Mouse (Mus musculus): ENCODE data around the gene Tab1. TPM values are rescaled to one million over a fixed set of nuclear protein-coding genes. Genes with fewer than 3 reads are reported as not detected.

The Tab1 gene
- total and polyA plus RNA-seq, 3 experiments, result 11.6 to 17.7 (median 12.0) TPM

DNA sequence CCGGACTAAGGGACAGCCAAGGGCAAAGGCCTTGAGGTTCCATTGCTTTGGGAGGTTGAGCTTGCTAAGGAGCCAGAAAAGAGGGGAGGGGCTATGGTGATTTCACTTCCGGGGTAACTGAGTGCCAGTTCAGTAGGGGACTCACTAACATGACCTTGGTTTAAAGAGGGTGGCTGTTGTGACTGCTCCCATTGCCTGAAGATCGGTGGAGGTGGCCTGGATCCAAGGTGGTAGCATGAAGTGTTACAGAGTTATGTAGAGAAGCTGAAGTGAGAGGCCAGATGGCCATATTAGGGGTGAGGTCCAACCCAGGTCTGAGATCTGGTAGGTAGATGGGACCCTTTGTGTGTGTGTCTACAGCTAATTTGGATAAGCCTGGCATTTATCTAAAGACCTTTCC lies 33.5 kb upstream of the Tab1 start:
- TF ChIP-seq JUN (IDR thresholded peaks at IDR 0.05; ENCODE audit: insufficient read depth, low read depth, low read length) (no peak), NELFE (IDR thresholded peaks at IDR 0.05; ENCODE audit: low read depth, low read length) (no peak), ZNF384 (IDR thresholded peaks at IDR 0.05; ENCODE audit: low read depth, low read length) (no peak), POLR2A (IDR thresholded peaks at IDR 0.05; ENCODE audit: low read depth, low read length) (no peak), UBTF (IDR thresholded peaks at IDR 0.05; ENCODE audit: low read depth, low read length) (no peak), MEF2A (IDR thresholded peaks at IDR 0.05; ENCODE audit: borderline replicate concordance, low read depth, low read length) (no peak), EP300 (IDR thresholded peaks at IDR 0.05; ENCODE audit: low read length) (no peak), ZC3H11A (IDR thresholded peaks at IDR 0.05; ENCODE audit: low read depth, low read length) (no peak), USF1 (IDR thresholded peaks at IDR 0.05; ENCODE audit: low read depth, low read length) (no peak), ZMIZ1 (IDR thresholded peaks at IDR 0.05; ENCODE audit: low read depth, low read length) (no peak), IRF4 (IDR thresholded peaks at IDR 0.05; ENCODE audit: low read depth, low read length) (no peak), SIN3A (IDR thresholded peaks at IDR 0.05; ENCODE audit: low read length) (no peak), TCF12 (IDR thresholded peaks at IDR 0.05; ENCODE audit: low read depth, low read length) (no peak), MXI1 (IDR thresholded peaks at IDR 0.05; ENCODE audit: low read depth, low read length) (no peak), USF2 (conservative IDR thresholded peaks at IDR 0.05; ENCODE audit: low read depth, low read length) (no peak), MAX (IDR thresholded peaks at IDR 0.05; ENCODE audit: low read length) (no peak)
- peaks cover 8 to 39% of the 10 kb centered on the region in 2 experiments; a peak in 2 of 4 replicates for H3K4me1 ChIP-seq (ENCODE audit: control insufficient read depth in 1 of 2, insufficient read depth in 2 of 2)
- no peaks in the 10 kb centered on the region for H3K9me3 ChIP-seq (replicated peaks; ENCODE audit: low read length)
- no peak overlapping the region for H3K4me2 ChIP-seq (ENCODE audit: insufficient read depth, low read depth, poor library complexity, severe bottlenecking)
- dilution Hi-C loops (cut with MboI; ENCODE audit: extremely low pct_ligation_motif_present, extremely low pct_unique_long_range_greater_than_20kb, low sequenced_read_pairs), result no loop called here
- no peaks in the 10 kb centered on the region for H3K27me3 ChIP-seq (replicated peaks)
- no peak for DNase-seq (ENCODE audit: extremely low read depth)
- H3K9ac ChIP-seq (ENCODE audit: insufficient read depth, low read depth), result no peak overlapping the region
- H3K4me3 ChIP-seq (replicated peaks in 1 of 3; ENCODE audit: low read depth in 2 of 3, low read length in 2 of 3, poor library complexity in 1 of 3), result no peak overlapping the region
- no peaks in the 10 kb centered on the region for H3K36me3 ChIP-seq (replicated peaks in 1 of 2; ENCODE audit: control insufficient read depth in 1 of 2, insufficient read depth in 1 of 2, low read length in 1 of 2)
- no peaks in the 10 kb centered on the region for H3K79me2 ChIP-seq (replicated peaks; ENCODE audit: control insufficient read depth, extremely low read depth, insufficient read depth, poor library complexity, severe bottlenecking)
- in situ Hi-C loops (cut with MboI; ENCODE audit: low pct_ligation_motif_present, low pct_unique_long_range_greater_than_20kb, low sequenced_read_pairs), result loop anchor here (10.0 kb wide), 2 partner anchors 125 to 355 kb away; partner anchors contain the start of gene Sun2
- H3K27ac ChIP-seq (ENCODE audit: insufficient read depth, low read depth), result no peak overlapping the region

DNA sequence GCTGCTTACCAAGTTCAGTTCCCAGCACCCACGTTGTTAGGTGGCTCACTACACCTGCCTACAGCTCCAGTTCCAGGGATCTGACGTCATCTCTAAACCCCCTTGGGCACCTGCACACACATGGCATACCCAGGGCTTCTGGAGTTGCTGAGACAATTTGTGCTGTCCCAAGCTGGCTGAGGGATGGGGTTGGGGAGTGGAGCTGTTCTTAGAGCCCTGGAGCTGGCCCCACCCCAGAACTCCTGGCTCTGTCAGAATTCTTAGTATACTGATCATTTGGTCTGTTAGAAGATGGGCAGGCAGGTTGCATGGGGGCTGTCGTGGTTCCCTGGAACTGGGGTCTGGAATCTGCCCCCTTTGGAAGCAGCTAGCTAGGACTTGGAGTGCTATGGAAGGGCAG lies 32.7 kb upstream of the Tab1 start:
- DNase-seq (ENCODE audit: extremely low read depth), result no peak
- Histone ChIP-seq H3K27ac (ENCODE audit: insufficient read depth, low read depth) (no peak overlapping the region), H3K9me3 (replicated peaks; ENCODE audit: low read length) (no peaks in the 10 kb centered on the region), H3K9ac (ENCODE audit: insufficient read depth, low read depth) (no peak overlapping the region), H3K27me3 (replicated peaks) (no peaks in the 10 kb centered on the region), H3K79me2 (replicated peaks; ENCODE audit: control insufficient read depth, extremely low read depth, insufficient read depth, poor library complexity, severe bottlenecking) (no peaks in the 10 kb centered on the region), H3K4me1 (ENCODE audit: control insufficient read depth in 1 of 2, insufficient read depth in 2 of 2) (peaks cover 8 to 41% of the 10 kb centered on the region in 2 experiments; a peak in 2 of 4 replicates), H3K4me2 (ENCODE audit: insufficient read depth, low read depth, poor library complexity, severe bottlenecking) (no peak overlapping the region), H3K36me3 (replicated peaks in 1 of 2; ENCODE audit: control insufficient read depth in 1 of 2, insufficient read depth in 1 of 2, low read length in 1 of 2) (no peaks in the 10 kb centered on the region), H3K4me3 (replicated peaks in 1 of 3; ENCODE audit: low read depth in 2 of 3, low read length in 2 of 3, poor library complexity in 1 of 3) (no peak overlapping the region)
- TF ChIP-seq EP300 (IDR thresholded peaks at IDR 0.05; ENCODE audit: low read length), result no peak
- no peak for TF ChIP-seq IRF4 (IDR thresholded peaks at IDR 0.05; ENCODE audit: low read depth, low read length)
- TF ChIP-seq POLR2A (IDR thresholded peaks at IDR 0.05; ENCODE audit: low read depth, low read length), result no peak
- no peak for TF ChIP-seq ZKSCAN1 (IDR thresholded peaks at IDR 0.05; ENCODE audit: borderline replicate concordance, low read depth, low read length)
- dilution Hi-C loops (cut with MboI; ENCODE audit: extremely low pct_ligation_motif_present, extremely low pct_unique_long_range_greater_than_20kb, low sequenced_read_pairs), result no loop called here
- in situ Hi-C loops (cut with MboI; ENCODE audit: low pct_ligation_motif_present, low pct_unique_long_range_greater_than_20kb, low sequenced_read_pairs), result no loop called here

All from CH12.LX (cell line).